Mouse (Mus musculus): Measurements from ENCODE around the gene Itpripl2. TPM values are rescaled to one million over a fixed set of nuclear protein-coding genes. Genes with fewer than 3 reads are reported as not detected.

Itpripl2 gene
- polyA plus RNA-seq, 1 experiment from 2014 or later, result 1.3 TPM

- 55% methylated on average over 16 of the region's 16 CpGs for WGBS (ENCODE audit: insufficient replicate concordance)
- Histone ChIP-seq H3K4me1 (peaks cover 5% of the 10 kb centered on the region; the same call in 1 of the 2 replicates), H3K9me3 (replicated peaks) (no peaks in the 10 kb centered on the region), H3K4me2 (no peak overlapping the region), H3K4me3 (no peak overlapping the region), H3K9ac (no peak overlapping the region), H3K36me3 (no peaks in the 10 kb centered on the region), H3K27me3 (replicated peaks) (no peaks in the 10 kb centered on the region), H3K27ac (no peak overlapping the region)
- ATAC-seq, result no peak
These were observed 30.2 kb downstream of the Itpripl2 start for GRCm38 (mm10) chr7:118461400-118462136.

GRCm38 (mm10) chr7:118453722-118454121, 38.1 kb downstream of the Itpripl2 start:
- peaks cover 10% of the 10 kb centered on the region for H3K27me3 ChIP-seq (replicated peaks)
- H3K36me3 ChIP-seq, result no peaks in the 10 kb centered on the region
- no peak overlapping the region for H3K27ac ChIP-seq
- no peaks in the 10 kb centered on the region for H3K4me1 ChIP-seq
- H3K4me3 ChIP-seq, result no peak overlapping the region
- 53% methylated on average over 4 of the region's 4 CpGs for WGBS (ENCODE audit: insufficient replicate concordance)
- H3K9ac ChIP-seq, result no peak overlapping the region
- no peak overlapping the region for H3K4me2 ChIP-seq
- ATAC-seq, result no peak
- no peaks in the 10 kb centered on the region for H3K9me3 ChIP-seq (replicated peaks)

- H3K9me3 ChIP-seq (replicated peaks), result no peaks in the 10 kb centered on the region
- H3K9ac ChIP-seq, result no peak overlapping the region
- H3K27me3 ChIP-seq (replicated peaks), result peaks cover 18% of the 10 kb centered on the region
- no peak overlapping the region for H3K4me3 ChIP-seq
- WGBS (ENCODE audit: insufficient replicate concordance), result 28% methylated on average over 2 of the region's 2 CpGs
- H3K27ac ChIP-seq, result no peak overlapping the region
- no peak for ATAC-seq
- H3K4me1 ChIP-seq, result peaks cover 6% of the 10 kb centered on the region
- H3K36me3 ChIP-seq, result no peaks in the 10 kb centered on the region
- no peak overlapping the region for H3K4me2 ChIP-seq
These were observed 38.8 kb downstream of the Itpripl2 start for GRCm38 (mm10) chr7:118452940-118453339.

- H3K4me2 ChIP-seq, result peak within 1 kb of the TSS; percentile 74
- ATAC-seq, result peak; percentile 31
- H3K4me3 ChIP-seq, result peak within 1 kb of the TSS; percentile 55
- H3K27ac ChIP-seq, result no peak within 1 kb of the TSS
- no peak within 1 kb of the TSS for H3K9ac ChIP-seq
- peaks cover 15% of the 10 kb centered on the region for H3K4me1 ChIP-seq
- WGBS (ENCODE audit: insufficient replicate concordance), result 1% methylated on average over 53 of the region's 58 CpGs
- H3K27me3 ChIP-seq (replicated peaks), result peaks cover 57% of the 10 kb centered on the region
- H3K36me3 ChIP-seq, result no peaks in the 10 kb centered on the region
- H3K9me3 ChIP-seq (replicated peaks), result no peaks in the 10 kb centered on the region
These were observed 43.4 kb downstream of the Itpripl2 start, which contains the start of gene Syt17 for GRCm38 (mm10) chr7:118448134-118448967. Gene Syt17 (minus strand): TSS chr7:118448222.

GRCm38 (mm10) chr7:118447291-118448133, 44.3 kb downstream of the Itpripl2 start:
- peaks cover 15% of the 10 kb centered on the region for H3K4me1 ChIP-seq
- 2% methylated on average over 60 of the region's 65 CpGs for whole genome bisulfite sequencing (ENCODE audit: insufficient replicate concordance)
- peak overlapping the region; percentile 55 for H3K4me3 ChIP-seq
- H3K9ac ChIP-seq, result no peak overlapping the region
- no peaks in the 10 kb centered on the region for H3K9me3 ChIP-seq (replicated peaks)
- ATAC-seq, result peak; percentile 22; the same call in 1 of the 2 replicates
- no peaks in the 10 kb centered on the region for H3K36me3 ChIP-seq
- H3K27ac ChIP-seq, result no peak overlapping the region
- peaks cover 65% of the 10 kb centered on the region for H3K27me3 ChIP-seq (replicated peaks)
- H3K4me2 ChIP-seq, result peak overlapping the region; percentile 74

GRCm38 (mm10) chr7:118443895-118444485, 47.8 kb downstream of the Itpripl2 start:
- peaks cover 63% of the 10 kb centered on the region for H3K27me3 ChIP-seq (replicated peaks)
- H3K4me3 ChIP-seq, result no peak overlapping the region
- no peak overlapping the region for H3K4me2 ChIP-seq
- no peaks in the 10 kb centered on the region for H3K36me3 ChIP-seq
- no peak overlapping the region for H3K27ac ChIP-seq
- WGBS (ENCODE audit: insufficient replicate concordance), result 38% methylated on average over 7 of the region's 7 CpGs
- H3K9ac ChIP-seq, result no peak overlapping the region
- peaks cover 15% of the 10 kb centered on the region for H3K4me1 ChIP-seq
- ATAC-seq, result no peak
- no peaks in the 10 kb centered on the region for H3K9me3 ChIP-seq (replicated peaks)

GRCm38 (mm10) chr7:118443371-118443770, 48.4 kb downstream of the Itpripl2 start:
- peaks cover 13% of the 10 kb centered on the region for H3K4me1 ChIP-seq
- H3K9ac ChIP-seq, result no peak overlapping the region
- peaks cover 57% of the 10 kb centered on the region for H3K27me3 ChIP-seq (replicated peaks)
- no peak overlapping the region for H3K4me2 ChIP-seq
- H3K4me3 ChIP-seq, result no peak overlapping the region
- H3K9me3 ChIP-seq (replicated peaks), result no peaks in the 10 kb centered on the region
- H3K36me3 ChIP-seq, result no peaks in the 10 kb centered on the region
- WGBS (ENCODE audit: insufficient replicate concordance), result 10% methylated on average over 9 of the region's 9 CpGs
- no peak overlapping the region for H3K27ac ChIP-seq
- ATAC-seq, result no peak

- H3K9me3 ChIP-seq (replicated peaks), result no peaks in the 10 kb centered on the region
- no peak overlapping the region for H3K4me3 ChIP-seq
- WGBS (ENCODE audit: insufficient replicate concordance), result 54% methylated on average over 6 of the region's 6 CpGs
- no peak overlapping the region for H3K4me2 ChIP-seq
- no peak overlapping the region for H3K9ac ChIP-seq
- peaks cover 39% of the 10 kb centered on the region for H3K27me3 ChIP-seq (replicated peaks)
- no peaks in the 10 kb centered on the region for H3K36me3 ChIP-seq
- no peak overlapping the region for H3K27ac ChIP-seq
- H3K4me1 ChIP-seq, result no peaks in the 10 kb centered on the region
- ATAC-seq, result no peak
These were observed 50.2 kb downstream of the Itpripl2 start for GRCm38 (mm10) chr7:118441535-118441934.

- Histone ChIP-seq H3K27ac (no peak overlapping the region), H3K4me3 (no peak overlapping the region), H3K27me3 (replicated peaks) (0 out of 2 replicates have a peak, but pooled peaks cover 3% of the 10 kb centered on the region), H3K9ac (no peak overlapping the region), H3K36me3 (no peaks in the 10 kb centered on the region), H3K9me3 (replicated peaks) (no peaks in the 10 kb centered on the region), H3K4me1 (no peaks in the 10 kb centered on the region), H3K4me2 (no peak overlapping the region)
- WGBS (ENCODE audit: insufficient replicate concordance), result 37% methylated on average over 7 of the region's 7 CpGs
- ATAC-seq, result no peak
These were observed 54.5 kb downstream of the Itpripl2 start for GRCm38 (mm10) chr7:118437101-118437802.

Data from liver, embryonic 12.5 days (tissue).